Mouse (Mus musculus) erythroblast, adult 5-6 weeks (primary cell): ENCODE results near the gene Fezf2. TPM values are rescaled to one million over a fixed set of nuclear protein-coding genes. Genes with fewer than 3 reads are reported as not detected.

Experiments used
- ATAC-seq: replicated peaks from 2 replicates; pipeline ENCODE4 v1.8.0; 2016; ENCODE audit warnings: moderate number of reproducible peaks, mild to moderate bottlenecking, moderate TSS enrichment, inconsistent platforms; ENCODE audit not compliant: poor library complexity, low FRiP score, severe bottlenecking
- total RNA-seq, 2 experiments: library from RNA; stranded (forward) in 1 of 2; stranded (reverse) in 1 of 2; fragments of 150-400 nt in 1 of 2; fragments of 200-764, 138-1000 nt in 1 of 2; gene quantifications; 2 replicates each; pipeline versions ENCODE4 v1.2.3 to v1.2.4; 2015 to 2017; ENCODE audit warnings: low replicate concordance in 2 of 2

The Fezf2 gene
- total RNA-seq, 2 experiments from 2014 or later: not detected

- no peak for ATAC-seq
Observed at GRCm38 (mm10) chr14:12344061-12344745, 3.8 kb downstream of the Fezf2 start.

DNA sequence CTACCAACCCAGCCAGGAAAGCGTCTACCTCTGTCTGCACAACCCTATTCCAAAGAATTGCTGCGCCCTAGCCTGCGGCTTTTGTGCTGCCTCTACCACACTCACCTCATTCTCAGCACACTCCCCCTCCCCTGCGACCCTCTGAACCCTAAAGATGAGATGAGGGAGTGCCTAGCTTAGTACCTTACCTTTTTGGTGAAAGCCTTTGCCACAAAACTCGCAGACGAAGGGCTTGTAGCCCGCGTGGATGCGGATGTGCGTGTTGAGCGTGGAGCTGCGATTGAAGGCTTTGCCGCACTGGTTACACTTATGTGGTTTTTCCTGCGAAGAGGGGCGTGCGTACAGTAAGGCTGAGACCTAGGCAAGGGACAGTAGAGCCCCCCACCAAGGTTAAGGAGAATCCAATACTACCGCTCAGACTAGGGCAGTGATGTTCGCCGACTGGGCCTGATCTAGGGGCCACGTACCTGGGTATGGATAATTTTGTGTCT is 4.5 kb downstream of the Fezf2 start:
- no peak for ATAC-seq

GRCm38 (mm10) chr14:12342458-12343131 is 5.4 kb downstream of the Fezf2 start:
- no peak for ATAC-seq

GRCm38 (mm10) chr14:12341789-12342457 is 6.1 kb downstream of the Fezf2 start:
- ATAC-seq: no peak

GRCm38 (mm10) chr14:12341075-12341788 is 6.8 kb downstream of the Fezf2 start:
- no peak for ATAC-seq

- no peak for ATAC-seq
Observed at GRCm38 (mm10) chr14:12340238-12341074, 7.5 kb downstream of the Fezf2 start.

DNA sequence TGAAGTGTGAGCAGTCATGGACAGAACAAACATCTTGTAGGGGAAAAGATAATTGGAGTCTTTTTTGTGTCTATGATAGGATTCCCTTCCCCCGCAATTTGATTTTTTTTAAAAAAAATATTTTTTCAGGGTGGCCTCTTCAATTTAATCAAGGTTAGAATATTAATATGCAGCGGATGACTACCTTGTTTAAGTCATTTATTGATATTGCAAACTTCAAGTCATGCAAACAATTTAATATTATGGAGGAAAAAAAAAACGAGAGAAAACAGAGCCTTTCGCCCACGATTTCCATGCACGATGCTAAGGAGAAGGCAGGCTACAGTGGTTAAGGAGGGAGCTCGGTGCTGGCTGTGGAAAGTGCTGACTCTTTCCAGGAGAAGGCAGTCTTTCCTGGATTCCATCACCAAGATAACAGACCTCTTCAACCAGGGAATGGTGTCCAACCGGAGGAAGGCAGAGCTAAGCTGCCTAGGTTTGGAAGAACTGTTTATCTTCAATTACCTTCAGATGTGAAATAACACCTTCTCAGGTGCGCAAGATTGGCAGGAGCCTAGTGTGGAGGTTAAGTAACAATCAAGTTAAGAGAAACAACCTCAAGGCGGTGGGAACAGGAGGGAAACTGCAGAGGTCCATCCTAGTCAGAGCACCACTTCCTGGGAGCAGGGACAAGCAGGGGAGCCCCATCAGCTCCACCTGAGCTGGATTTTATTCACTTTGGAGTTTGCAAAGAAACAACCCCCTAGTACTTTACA is 9.0 kb downstream of the Fezf2 start:
- ATAC-seq: no peak

DNA sequence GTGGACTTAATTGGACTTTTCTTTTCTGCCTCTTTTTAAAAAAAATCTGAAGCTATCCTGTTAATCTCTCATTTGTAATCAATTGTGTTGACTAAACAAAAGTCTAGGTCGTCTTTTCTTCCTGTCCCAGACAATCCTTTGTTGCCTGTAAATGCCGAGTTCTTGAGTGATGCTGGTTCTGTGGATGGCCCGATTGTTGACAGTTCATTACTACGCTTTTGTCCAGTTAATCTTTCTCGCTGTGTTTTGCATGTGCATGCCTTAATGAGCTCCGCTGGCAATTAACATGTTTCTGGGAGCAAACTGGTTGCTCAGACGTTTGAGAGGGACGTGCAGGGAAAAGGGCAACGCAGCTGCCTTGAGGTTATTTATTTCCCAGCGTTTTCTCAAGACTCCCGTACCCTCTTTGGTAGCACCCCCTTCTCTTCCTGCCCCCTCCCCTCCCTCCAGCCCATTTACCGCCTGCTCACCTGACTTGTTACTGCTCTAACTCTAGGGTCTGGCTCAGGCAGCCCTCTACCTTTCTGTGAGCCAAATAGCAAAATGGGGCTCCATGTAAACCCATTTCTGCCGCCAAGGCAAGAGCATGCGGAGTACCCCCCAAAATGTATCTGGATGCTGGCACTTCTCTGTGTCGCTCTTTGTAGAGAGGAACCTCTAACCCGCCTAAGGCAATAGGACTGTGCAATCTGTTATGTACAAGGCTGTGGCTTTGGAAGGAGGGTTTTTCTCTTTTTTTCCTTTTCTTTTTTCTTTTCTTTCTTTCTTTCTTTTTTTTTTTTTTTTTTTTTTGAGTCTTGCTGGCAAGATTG is 9.8 kb downstream of the Fezf2 start:
- ATAC-seq: no peak

DNA sequence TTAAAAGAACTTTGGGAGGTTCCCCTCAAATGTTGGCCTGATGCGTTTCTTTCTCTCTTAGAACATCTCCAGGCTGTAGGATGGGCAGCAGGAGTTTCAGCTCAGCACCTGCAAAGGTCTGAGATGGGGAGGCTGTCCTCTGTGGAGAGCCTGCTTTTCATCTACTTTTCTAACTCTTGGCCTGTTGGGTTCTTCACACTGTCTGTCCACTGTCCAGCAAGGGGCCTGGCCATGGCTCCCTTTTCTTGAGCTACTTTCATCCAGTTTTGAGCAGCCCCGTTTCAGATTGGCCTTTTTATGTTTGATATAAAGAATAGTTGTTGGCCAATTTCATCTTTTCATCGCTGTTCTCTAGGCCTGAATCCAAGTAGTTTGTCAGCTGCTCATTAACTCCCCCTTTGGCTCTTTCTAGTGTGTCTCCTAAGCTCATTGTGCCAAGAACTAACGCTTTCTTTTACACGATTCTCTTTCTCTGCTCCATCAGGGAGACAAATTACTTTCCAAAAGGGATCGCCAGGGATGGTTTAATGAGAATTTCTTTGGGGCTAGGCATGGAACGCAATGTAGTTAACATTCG is 10.5 kb downstream of the Fezf2 start:
- no peak for ATAC-seq

DNA sequence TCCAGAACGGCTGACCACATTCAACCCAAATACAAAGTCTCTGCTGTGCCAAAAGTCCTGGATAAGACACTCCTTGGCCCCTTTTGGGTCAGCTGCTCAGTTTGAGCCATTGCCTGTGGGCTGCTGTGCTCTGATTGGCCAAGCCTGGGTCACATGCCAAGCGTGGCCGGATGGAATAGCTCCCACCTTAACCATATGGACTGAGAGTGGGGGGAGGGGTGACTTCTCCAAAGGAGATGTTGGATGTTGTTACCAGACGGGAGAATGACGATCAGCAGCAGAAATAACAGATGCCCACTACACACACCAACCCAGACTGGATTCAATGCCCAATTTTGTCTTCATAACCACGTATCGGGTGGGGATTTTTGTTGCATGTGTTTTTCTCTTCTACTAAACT is 13.1 kb downstream of the Fezf2 start:
- ATAC-seq: no peak

DNA sequence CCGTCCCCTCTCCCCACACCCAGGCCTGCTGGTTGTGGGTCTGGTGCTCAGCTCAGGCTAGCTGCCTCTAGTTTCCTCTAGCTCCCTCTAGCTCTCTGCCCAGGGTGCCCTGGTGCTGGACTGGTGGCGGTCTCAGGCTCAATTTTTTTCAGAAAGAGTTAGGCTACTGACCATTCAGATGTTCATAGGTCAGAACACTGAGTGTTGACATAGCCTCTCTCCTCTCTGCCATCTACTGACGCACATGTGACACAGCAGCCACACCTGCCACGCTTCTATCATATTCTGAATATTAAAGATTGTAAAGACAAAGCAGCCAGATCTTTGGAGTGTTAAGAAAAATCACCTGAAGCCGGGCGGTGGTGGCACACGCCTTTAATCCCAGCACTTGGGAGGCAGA is 14.4 kb downstream of the Fezf2 start:
- no peak for ATAC-seq

- no peak for ATAC-seq
Observed at GRCm38 (mm10) chr14:12303106-12303505, 44.9 kb downstream of the Fezf2 start.

DNA sequence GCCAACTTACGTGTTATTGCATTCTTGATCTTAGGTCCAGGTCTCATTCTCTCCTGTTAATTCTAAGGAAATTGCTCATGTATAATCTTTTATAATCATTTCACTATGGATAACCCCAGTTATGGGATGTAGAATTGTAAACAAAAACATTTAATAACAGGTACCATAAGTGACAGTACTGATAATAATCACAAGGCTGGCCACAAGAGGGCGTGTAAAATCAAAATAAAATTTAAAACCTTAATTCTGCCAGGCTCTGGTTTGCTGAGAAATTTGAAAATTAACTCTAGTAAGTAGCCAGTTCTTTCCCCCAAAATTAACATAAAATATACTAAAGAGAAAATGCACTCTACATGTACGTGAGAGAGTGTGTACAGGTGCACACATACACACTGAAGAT is 47.3 kb downstream of the Fezf2 start:
- no peak for ATAC-seq

DNA sequence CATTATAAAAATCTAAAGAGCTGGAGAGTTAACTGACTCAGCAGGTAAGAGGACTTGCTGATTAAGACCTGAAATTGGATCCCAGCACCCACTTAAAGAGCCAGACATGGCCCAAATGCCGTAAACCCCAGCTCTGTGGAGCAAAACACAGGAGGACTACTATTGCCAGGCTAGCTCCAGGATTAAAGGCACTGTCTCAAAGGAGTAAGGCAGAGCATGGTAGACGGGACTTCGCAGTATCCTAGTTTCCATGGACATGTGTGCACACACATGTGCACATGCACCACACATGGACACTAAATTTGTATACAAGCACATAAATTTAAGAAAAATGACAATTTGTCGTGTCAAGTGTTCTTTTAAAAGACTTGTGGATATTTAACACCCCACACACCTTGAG is 47.7 kb downstream of the Fezf2 start:
- ATAC-seq: no peak

- no peak for ATAC-seq
Observed at GRCm38 (mm10) chr14:12299654-12300053, 48.3 kb downstream of the Fezf2 start.

- no peak for ATAC-seq
Observed at GRCm38 (mm10) chr14:12299171-12299570, 48.8 kb downstream of the Fezf2 start.

- no peak for ATAC-seq
Observed at GRCm38 (mm10) chr14:12296391-12296790, 51.6 kb downstream of the Fezf2 start.
